Comparison of ENCODE assay signal across 10 mouse cellular contexts in the genomic region with DNA sequence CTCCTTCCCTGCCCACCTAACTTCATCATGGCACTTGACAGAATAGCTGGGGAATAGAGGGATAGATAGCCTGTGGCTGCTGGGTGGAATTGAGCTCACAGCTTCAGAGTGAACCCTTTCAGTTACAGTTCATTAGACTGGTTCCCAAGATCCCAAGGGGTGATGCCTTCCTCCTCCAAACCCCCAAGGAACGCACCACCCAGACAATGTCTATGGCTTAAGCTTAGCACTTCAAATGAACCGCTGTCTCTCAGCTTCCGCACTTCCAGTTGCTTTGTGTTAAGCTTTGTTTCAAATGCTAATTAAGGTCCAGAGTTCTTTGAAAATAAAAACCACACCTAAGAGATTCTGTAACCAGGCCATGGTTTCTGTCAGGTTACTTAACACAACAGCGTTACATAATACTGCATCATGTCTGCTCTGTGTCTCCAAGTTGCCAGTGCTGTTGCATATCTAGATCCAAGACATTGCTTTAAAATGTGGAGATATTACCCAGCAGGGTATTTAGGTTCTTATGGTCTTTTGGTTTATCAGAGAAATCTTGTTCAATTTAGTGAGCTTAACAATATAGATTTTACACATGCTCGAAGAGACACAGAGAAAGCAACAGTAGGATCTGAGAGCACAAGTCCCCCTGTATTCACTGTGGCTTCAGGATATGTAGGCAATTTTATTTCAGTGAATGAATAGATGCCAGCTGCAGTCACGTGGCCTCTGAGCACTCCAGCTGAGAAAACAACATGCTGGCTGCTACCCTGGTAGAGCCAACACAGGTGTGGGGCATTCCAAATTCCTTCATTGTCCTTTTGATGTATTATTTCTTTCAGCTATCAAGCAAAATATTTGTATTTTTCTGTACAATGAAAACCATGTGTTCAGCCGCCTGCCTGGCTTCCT.
DNase-seq lines count a peak whose midpoint lies in the region; ATAC-seq and TF ChIP-seq lines count a peak whose summit lies in the region.
"Had no signal": no experiment of that assay in that cellular context is flagged by ENCODE, and none has a peak within 500 bp of the region (broad histone marks: within the 10 kb centered on the region; RNA-seq: fewer than 3 reads in every experiment).

No protein-coding gene starts in this region.

- H3K27me3 ChIP-seq in limb, embryonic 14.5 days (ENCODE audit: control insufficient read depth, insufficient read depth, low read length): no peaks in the 10 kb centered on the region
- H3K27me3 ChIP-seq in liver, embryonic 12.5 days (replicated peaks): no peaks in the 10 kb centered on the region
- H3K27me3 ChIP-seq: liver, embryonic 15.5 days had no signal

- H3K4me1 ChIP-seq in limb, embryonic 14.5 days (ENCODE audit: control insufficient read depth, insufficient read depth, low read length): peaks cover 10% of the 10 kb centered on the region
- H3K4me1 ChIP-seq in liver, embryonic 12.5 days: no peaks in the 10 kb centered on the region
- H3K4me1 ChIP-seq: liver, embryonic 15.5 days had no signal

- no peak overlapping the region for H3K4me2 ChIP-seq in limb, embryonic 14.5 days (replicated peaks; ENCODE audit: low read depth, low read length, severe bottlenecking)
- no peak overlapping the region for H3K4me2 ChIP-seq in liver, embryonic 12.5 days
- H3K4me2 ChIP-seq: liver, embryonic 15.5 days had no signal

- H3K4me3 ChIP-seq in limb, embryonic 14.5 days (replicated peaks; ENCODE audit: low read length): no peak overlapping the region
- no peak overlapping the region for H3K4me3 ChIP-seq in liver, embryonic 12.5 days
- H3K4me3 ChIP-seq: liver, embryonic 15.5 days had no signal

- H3K9ac ChIP-seq in limb, embryonic 14.5 days (ENCODE audit: low read depth, low read length, severe bottlenecking): no peak overlapping the region
- no peak overlapping the region for H3K9ac ChIP-seq in liver, embryonic 12.5 days
- H3K9ac ChIP-seq: liver, embryonic 15.5 days had no signal

- TF ChIP-seq POLR2A in limb, embryonic 14.5 days (IDR thresholded peaks at IDR 0.05; ENCODE audit: borderline replicate concordance, extremely low read depth, insufficient read depth, insufficient read length): no peak

- 32% methylated on average over 7 of the region's 7 CpGs for WGBS in limb, embryonic 14.5 days
- 60% methylated on average over 7 of the region's 7 CpGs for WGBS in liver, embryonic 12.5 days (ENCODE audit: insufficient replicate concordance)

- ATAC-seq in limb, embryonic 14.5 days (ENCODE audit: low FRiP score, low read depth): no peak
- ATAC-seq in liver, embryonic 12.5 days: no peak

- H3K27ac ChIP-seq in limb, embryonic 14.5 days (replicated peaks; ENCODE audit: low read depth, low read length): no peak overlapping the region
- no peak overlapping the region for H3K27ac ChIP-seq in liver, embryonic 12.5 days
- H3K27ac ChIP-seq: liver, embryonic 15.5 days had no signal

- H3K9me3 ChIP-seq in limb, embryonic 14.5 days (ENCODE audit: control insufficient read depth, low read length): no peaks in the 10 kb centered on the region
- no peaks in the 10 kb centered on the region for H3K9me3 ChIP-seq in liver, embryonic 12.5 days (replicated peaks)
- H3K9me3 ChIP-seq: liver, embryonic 15.5 days had no signal

- no peaks in the 10 kb centered on the region for H3K36me3 ChIP-seq in limb, embryonic 14.5 days (ENCODE audit: control insufficient read depth, insufficient read depth, low read length)
- no peaks in the 10 kb centered on the region for H3K36me3 ChIP-seq in liver, embryonic 12.5 days
- H3K36me3 ChIP-seq: liver, embryonic 15.5 days had no signal

- DNase-seq in embryo, embryonic 11 days: peak; percentile 31
- no peak for DNase-seq in embryo, embryonic 9.5 days (ENCODE audit: extremely low spot score)
- peak; percentile 96 for DNase-seq in ES-CJ7 (ENCODE audit: low read depth, low spot score)
- DNase-seq in cerebellum, postnatal 25 days: peak; percentile 55 to 63
- peak; percentile 45 for DNase-seq in limb, embryonic 14.5 days (ENCODE audit: low spot score)
- no peak for DNase-seq in gastrocnemius, adult 18-20 months (ENCODE audit: low spot score)
- no peak for DNase-seq in heart, adult 9 months (ENCODE audit: low spot score in 2 of 2)
- DNase-seq: gastrocnemius, postnatal 25 days had no signal

Comparison
In these comparisons a context has a peak if more than half of its experiments do, and no peak if none do; other contexts are left out.
1. DNase-seq: peak in embryo, embryonic 11 days (single experiment), ES-CJ7 (single experiment), cerebellum, postnatal 25 days (2 of 2) and limb, embryonic 14.5 days (single experiment); none in embryo, embryonic 9.5 days (single experiment), gastrocnemius, adult 18-20 months (single experiment) and heart, adult 9 months (0 of 2).